Mouse (Mus musculus) lung, postnatal 0 days (tissue): Measurements from ENCODE around the gene Tmem235. TPM values are rescaled to one million over a fixed set of nuclear protein-coding genes. Genes with fewer than 3 reads are reported as not detected.

Source experiments
- ATAC-seq: fragments of 200-750 bp; cut with Nextera tagmentation; 2 replicates; pipeline ENCODE4 v1.8.0; 2017; ENCODE audit warnings: moderate library complexity
- DNase-seq: peaks from one replicate; pipeline ENCODE4 v3.0.0-alpha.2; 2016; ENCODE audit warnings: low spot score
- H3K27ac ChIP-seq: fragments of 300-500 bp; sonication (generic); 2 replicates; pipeline ENCODE4 v1.5.1; 2014; ENCODE audit warnings: antibody characterized with exemption, mild to moderate bottlenecking, low read length, mixed read lengths
- H3K27me3 ChIP-seq: fragments of 300-500 bp; sonication (generic); replicated peaks from 2 replicates; pipeline ENCODE4 v1.6.1; 2014; ENCODE audit warnings: low read length, mixed read lengths; ENCODE audit not compliant: insufficient read depth
- H3K36me3 ChIP-seq: fragments of 300-500 bp; sonication (generic); 2 replicates; pipeline ENCODE4 v1.6.1; 2014; ENCODE audit warnings: low read length, mixed read lengths; ENCODE audit not compliant: insufficient read depth
- H3K4me1 ChIP-seq: fragments of 300-500 bp; sonication (generic); 2 replicates; pipeline ENCODE4 v1.6.1; 2014; ENCODE audit warnings: antibody characterized with exemption, low read depth, low read length, mixed read lengths; ENCODE audit not compliant: insufficient read depth
- H3K4me2 ChIP-seq: fragments of 300-500 bp; sonication (generic); replicated peaks from 2 replicates; pipeline ENCODE4 v1.6.1; 2014; ENCODE audit warnings: low read depth, mild to moderate bottlenecking, low read length, moderate library complexity, mixed read lengths
- H3K4me3 ChIP-seq: fragments of 300-500 bp; sonication (generic); 2 replicates; pipeline ENCODE4 v1.5.1; 2014; ENCODE audit warnings: low read depth, low read length
- H3K9ac ChIP-seq: fragments of 300-500 bp; sonication (generic); replicated peaks from 2 replicates; pipeline ENCODE4 v1.6.1; 2014; ENCODE audit warnings: low read depth, mild to moderate bottlenecking
- H3K9me3 ChIP-seq: fragments of 300-500 bp; sonication (generic); 2 replicates; pipeline ENCODE4 v1.6.1; 2016; ENCODE audit warnings: low read length, mixed read lengths
- CTCF ChIP-seq: IDR thresholded peaks from 2 replicates; pipeline ENCODE4 v1.5.1; 2016; ENCODE audit warnings: antibody characterized with exemption, mild to moderate bottlenecking
- EP300 ChIP-seq: IDR thresholded peaks from 2 replicates; pipeline ENCODE4 v1.6.1; 2016; ENCODE audit warnings: antibody characterized with exemption, mild to moderate bottlenecking, control low read depth
- WGBS: fragments of 180-500 bp; shearing (Covaris S2); extraction: QIAGEN DNeasy Blood & Tissue Kit; methylation state at CpG from one replicate; pipeline ENCODE4 v1.1.7; 2014; 5-methylcytosine and 5-hydroxymethylcytosine counted together
- polyA plus RNA-seq: library from polyadenylated mRNA; unstranded; fragments of >200 nt; fragmentation: Nextera tagmentation; extraction: Ambion mirVana; gene quantifications from 2 replicates; pipeline ENCODE4 v1.2.1, GENCODE M21; 2015

The Tmem235 gene
- polyA plus RNA-seq, 1 experiment from 2014 or later = not detected

- 94% methylated on average over 1 of the region's 1 CpGs for WGBS
These were observed 21.5 kb upstream of the Tmem235 start for GRCm38 (mm10) chr11:117839021-117839420.

GRCm38 (mm10) chr11:117840910-117841309 is 19.6 kb upstream of the Tmem235 start:
- no peak overlapping the region for H3K9ac ChIP-seq

More at GRCm38 (mm10) chr11:117839021-117839420, 21.5 kb upstream of the Tmem235 start:
- Histone ChIP-seq H3K4me2 (no peak overlapping the region), H3K4me3 (no peak overlapping the region), H3K9me3 (no peaks in the 10 kb centered on the region), H3K27ac (no peak overlapping the region), H3K36me3 (no peaks in the 10 kb centered on the region), H3K27me3 (no peaks in the 10 kb centered on the region), H3K9ac (no peak overlapping the region), H3K4me1 (no peaks in the 10 kb centered on the region)
- DNase-seq (no peak), ATAC-seq (no peak)
- no peak for TF ChIP-seq CTCF
- TF ChIP-seq EP300 = no peak

GRCm38 (mm10) chr11:117843434-117843833 is 17.1 kb upstream of the Tmem235 start:
- H3K9me3 ChIP-seq = no peaks in the 10 kb centered on the region
- H3K27ac ChIP-seq = no peak overlapping the region
- peaks cover 8% of the 10 kb centered on the region; the same call in 1 of the 2 replicates for H3K4me1 ChIP-seq
- no peak overlapping the region for H3K9ac ChIP-seq
- no peak overlapping the region for H3K4me2 ChIP-seq
- H3K27me3 ChIP-seq = no peaks in the 10 kb centered on the region
- 71% methylated on average over 2 of the region's 2 CpGs for WGBS
- TF ChIP-seq EP300 = no peak
- no peak overlapping the region for H3K4me3 ChIP-seq
- no peaks in the 10 kb centered on the region for H3K36me3 ChIP-seq
- DNase-seq = no peak
- ATAC-seq = no peak

More at GRCm38 (mm10) chr11:117840910-117841309, 19.6 kb upstream of the Tmem235 start:
- Histone ChIP-seq H3K9me3 (no peaks in the 10 kb centered on the region), H3K36me3 (no peaks in the 10 kb centered on the region), H3K4me3 (no peak overlapping the region), H3K4me1 (no peaks in the 10 kb centered on the region), H3K27ac (no peak overlapping the region), H3K4me2 (no peak overlapping the region), H3K27me3 (no peaks in the 10 kb centered on the region)
- DNase-seq = no peak
- no peak for ATAC-seq
- WGBS = 37% methylated on average over 1 of the region's 1 CpGs
- TF ChIP-seq CTCF (no peak), EP300 (no peak)

GRCm38 (mm10) chr11:117844997-117845396 is 15.6 kb upstream of the Tmem235 start:
- Histone ChIP-seq H3K4me3 (no peak overlapping the region), H3K36me3 (no peaks in the 10 kb centered on the region), H3K27me3 (no peaks in the 10 kb centered on the region), H3K9ac (no peak overlapping the region), H3K9me3 (no peaks in the 10 kb centered on the region), H3K4me2 (no peak overlapping the region), H3K27ac (no peak overlapping the region), H3K4me1 (peaks cover 13% of the 10 kb centered on the region; the same call in 1 of the 2 replicates)
- no peak for TF ChIP-seq EP300
- no peak for TF ChIP-seq CTCF
- no peak for ATAC-seq
- no peak for DNase-seq
- 58% methylated on average over 2 of the region's 2 CpGs for WGBS

- no peak overlapping the region for H3K9ac ChIP-seq
- DNase-seq = no peak
- no peaks in the 10 kb centered on the region for H3K27me3 ChIP-seq
- H3K9me3 ChIP-seq = no peaks in the 10 kb centered on the region
- TF ChIP-seq EP300 (no peak), CTCF (no peak)
- H3K27ac ChIP-seq = no peak overlapping the region
- H3K4me1 ChIP-seq = peaks cover 13% of the 10 kb centered on the region; the same call in 1 of the 2 replicates
- ATAC-seq = no peak
- no peaks in the 10 kb centered on the region for H3K36me3 ChIP-seq
- H3K4me2 ChIP-seq = no peak overlapping the region
- H3K4me3 ChIP-seq = no peak overlapping the region
- WGBS = 74% methylated on average over 2 of the region's 2 CpGs
These were observed 14.9 kb upstream of the Tmem235 start for GRCm38 (mm10) chr11:117845651-117846050.

- no peak overlapping the region for H3K4me3 ChIP-seq
- H3K9ac ChIP-seq = no peak overlapping the region
- 42% methylated on average over 5 of the region's 5 CpGs for WGBS
- ATAC-seq (no peak), DNase-seq (peak; percentile 54)
- no peak overlapping the region for H3K27ac ChIP-seq
- no peak overlapping the region for H3K4me2 ChIP-seq
- H3K4me1 ChIP-seq = peaks cover 13% of the 10 kb centered on the region; the same call in 1 of the 2 replicates
- H3K36me3 ChIP-seq = no peaks in the 10 kb centered on the region
- H3K9me3 ChIP-seq = no peaks in the 10 kb centered on the region
- no peaks in the 10 kb centered on the region for H3K27me3 ChIP-seq
- TF ChIP-seq CTCF (peak; percentile 54), EP300 (no peak)
These were observed 13.9 kb upstream of the Tmem235 start for GRCm38 (mm10) chr11:117846640-117847039.

GRCm38 (mm10) chr11:117847593-117848215 is 12.8 kb upstream of the Tmem235 start:
- Histone ChIP-seq H3K9me3 (no peaks in the 10 kb centered on the region), H3K9ac (no peak overlapping the region; the same call in 1 of the 2 replicates), H3K27me3 (no peaks in the 10 kb centered on the region), H3K27ac (peak overlapping the region; percentile 86), H3K4me1 (peaks cover 13% of the 10 kb centered on the region; the same call in 1 of the 2 replicates), H3K36me3 (no peaks in the 10 kb centered on the region), H3K4me2 (peak overlapping the region; percentile 69), H3K4me3 (no peak overlapping the region)
- ATAC-seq = no peak
- no peak for DNase-seq
- TF ChIP-seq CTCF (no peak), EP300 (no peak)
- WGBS = 66% methylated on average over 7 of the region's 7 CpGs
